Mouse (Mus musculus): ENCODE measurements around the gene Lpar1. TPM values are rescaled to one million over a fixed set of nuclear protein-coding genes. Genes with fewer than 3 reads are reported as not detected.
A peak's percentile ranks its signal among the peaks of the same experiment; 100 is the strongest.

Lpar1 gene
- polyA plus RNA-seq, 1 experiment from 2014 or later = 29.6 TPM

- Histone ChIP-seq H3K4me3 (no peak overlapping the region), H3K9me3 (no peaks in the 10 kb centered on the region), H3K9ac (replicated peaks) (no peak overlapping the region), H3K4me2 (replicated peaks) (no peak overlapping the region), H3K27ac (replicated peaks) (no peak overlapping the region), H3K27me3 (no peaks in the 10 kb centered on the region), H3K4me1 (0 out of 2 replicates have a peak, but pooled peaks cover 6% of the 10 kb centered on the region), H3K36me3 (no peaks in the 10 kb centered on the region)
- WGBS = 54% methylated on average over 4 of the region's 4 CpGs
- no peak for ATAC-seq (replicated peaks)
These were observed 136.4 kb downstream of the Lpar1 start for GRCm38 (mm10) chr4:58417319-58417718.

GRCm38 (mm10) chr4:58415537-58415936 is 138.2 kb downstream of the Lpar1 start:
- Histone ChIP-seq H3K4me1 (0 out of 2 replicates have a peak, but pooled peaks cover 6% of the 10 kb centered on the region), H3K9ac (replicated peaks) (no peak overlapping the region), H3K36me3 (no peaks in the 10 kb centered on the region), H3K9me3 (no peaks in the 10 kb centered on the region), H3K4me2 (replicated peaks) (no peak overlapping the region), H3K27ac (replicated peaks) (no peak overlapping the region), H3K27me3 (no peaks in the 10 kb centered on the region), H3K4me3 (no peak overlapping the region)
- WGBS = 90% methylated on average over 3 of the region's 3 CpGs
- ATAC-seq (replicated peaks) = no peak

GRCm38 (mm10) chr4:58413188-58414185 is 140.2 kb downstream of the Lpar1 start:
- no peak overlapping the region for H3K9ac ChIP-seq (replicated peaks)
- 0 out of 2 replicates have a peak, but pooled peaks cover 6% of the 10 kb centered on the region for H3K4me1 ChIP-seq
- H3K9me3 ChIP-seq = no peaks in the 10 kb centered on the region
- no peaks in the 10 kb centered on the region for H3K27me3 ChIP-seq
- no peak for ATAC-seq (replicated peaks)
- no peak overlapping the region for H3K4me3 ChIP-seq
- H3K4me2 ChIP-seq (replicated peaks) = no peak overlapping the region
- WGBS = 82% methylated on average over 13 of the region's 13 CpGs
- H3K27ac ChIP-seq (replicated peaks) = no peak overlapping the region
- no peaks in the 10 kb centered on the region for H3K36me3 ChIP-seq

GRCm38 (mm10) chr4:58401973-58402501 is 151.7 kb downstream of the Lpar1 start:
- no peak; the same call in 1 of the 2 replicates for ATAC-seq (replicated peaks)
- H3K4me3 ChIP-seq = no peak overlapping the region
- H3K9me3 ChIP-seq = no peaks in the 10 kb centered on the region
- 60% methylated on average over 4 of the region's 4 CpGs for WGBS
- H3K9ac ChIP-seq (replicated peaks) = no peak overlapping the region
- no peak overlapping the region for H3K4me2 ChIP-seq (replicated peaks)
- H3K27me3 ChIP-seq = no peaks in the 10 kb centered on the region
- H3K27ac ChIP-seq (replicated peaks) = no peak overlapping the region
- 0 out of 2 replicates have a peak, but pooled peaks cover 15% of the 10 kb centered on the region for H3K4me1 ChIP-seq
- no peaks in the 10 kb centered on the region for H3K36me3 ChIP-seq

GRCm38 (mm10) chr4:58400861-58401341 is 152.8 kb downstream of the Lpar1 start:
- 65% methylated on average over 12 of the region's 12 CpGs for WGBS
- Histone ChIP-seq H3K9me3 (no peaks in the 10 kb centered on the region), H3K27ac (replicated peaks) (no peak overlapping the region), H3K4me1 (0 out of 2 replicates have a peak, but pooled peaks cover 15% of the 10 kb centered on the region), H3K36me3 (no peaks in the 10 kb centered on the region), H3K4me2 (replicated peaks) (no peak overlapping the region), H3K4me3 (no peak overlapping the region), H3K27me3 (no peaks in the 10 kb centered on the region), H3K9ac (replicated peaks) (no peak overlapping the region)
- peak; percentile 88 for ATAC-seq (replicated peaks)

Small RNA genes lying within 50 kb of the gene (microRNA-seq; reads per million reads assigned to microRNA genes)
- gene Mir3095 = 1.5 reads per million

Other genes starting within 250 kb of the Lpar1 start
- gene Olfr267, start 233.8 kb upstream of the Lpar1 start, polyA plus RNA-seq (2015; fragmentation: Nextera tagmentation; extraction: Ambion mirVana) = 0.06 TPM in 1 of 2 replicates, not detected in the other

All from forebrain, embryonic 15.5 days (tissue).